Mouse (Mus musculus): ENCODE results near the gene Get4.

Get4 gene

GRCm38 (mm10) chr5:139252081-139252909 is at the start of gene Get4:
Get4 (plus strand) TSS chr5:139252324.
- POLR2A ChIA-PET = interaction anchor here (0.6 to 8.5 kb wide), 81 partner anchors 9 to 1092 kb away, joined by 3 to 72 read pairs (median 4); partner anchors contain the start of genes Sun1 (in 3 of the 4), Dnaaf5 (in 2 of the 4), Pdgfa (in 2 of the 4) and Prkar1b (in 2 of the 4)
- CTCF ChIA-PET = interaction anchor here (0.6 to 1.5 kb wide), 13 partner anchors 19 to 633 kb away, joined by 3 to 6 read pairs (median 3); partner anchors contain the start of genes Micall2 (in 1 of the 4) and Zfp68 (in 1 of the 4)

- ChIA-PET POLR2A (interaction anchor here in 1 of 4 experiments (3.6 kb wide), 1 partner anchor 49 kb away, joined by 49 read pairs; the partner anchor contains the start of gene Get4), CTCF (no interaction called here)
These were observed 48.8 kb upstream of the Get4 start for GRCm38 (mm10) chr5:139203312-139203711.

- ChIA-PET CTCF (no interaction called here), POLR2A (interaction anchor here in 2 of 4 experiments (0.6 to 1.7 kb wide), 3 partner anchors 9 to 315 kb away, joined by 3 to 6 read pairs (median 3); no protein-coding TSS in a partner anchor)
These were observed 46.0 kb upstream of the Get4 start for GRCm38 (mm10) chr5:139206081-139206480.

GRCm38 (mm10) chr5:139206525-139206924 is 45.6 kb upstream of the Get4 start:
- ChIA-PET POLR2A (interaction anchor here in 2 of 4 experiments (0.6 to 1.7 kb wide), 3 partner anchors 9 to 315 kb away, joined by 3 to 6 read pairs (median 3); no protein-coding TSS in a partner anchor), CTCF (no interaction called here)

GRCm38 (mm10) chr5:139208183-139208582 is 43.9 kb upstream of the Get4 start:
- ChIA-PET CTCF (no interaction called here), POLR2A (interaction anchor here in 3 of 4 experiments (0.6 to 3.3 kb wide), 5 partner anchors 10 to 255 kb away, joined by 3 to 12 read pairs (median 4); partner anchors contain the start of gene Get4 (in 2 of the 3))

GRCm38 (mm10) chr5:139208871-139209684 is 43.0 kb upstream of the Get4 start:
- ChIA-PET POLR2A (interaction anchor here in 3 of 4 experiments (0.6 to 3.3 kb wide), 13 partner anchors 8 to 254 kb away, joined by 3 to 12 read pairs (median 3); partner anchors contain the start of genes Get4 (in 2 of the 3) and Sun1 (in 2 of the 3)), CTCF (interaction anchor here in 1 of 4 experiments (0.6 kb wide), 1 partner anchor 118 kb away, joined by 3 read pairs; no protein-coding TSS in a partner anchor)

- CTCF ChIA-PET = interaction anchor here in 2 of 4 experiments (0.6 to 1.4 kb wide), 4 partner anchors 9 to 1248 kb away, joined by 3 to 5 read pairs (median 4); partner anchors contain the start of gene Sun1 (in 1 of the 2)
- POLR2A ChIA-PET = interaction anchor here in 2 of 4 experiments (0.7 to 3.3 kb wide), 9 partner anchors 9 to 92 kb away, joined by 3 to 9 read pairs (median 4); partner anchors contain the start of genes Get4 (in 1 of the 2) and Sun1 (in 1 of the 2)
These were observed 42.5 kb upstream of the Get4 start for GRCm38 (mm10) chr5:139209685-139210026.

GRCm38 (mm10) chr5:139211737-139212385 is 40.3 kb upstream of the Get4 start:
- CTCF ChIA-PET = no interaction called here
- POLR2A ChIA-PET = interaction anchor here in 2 of 4 experiments (0.5 to 2.0 kb wide), 2 partner anchors 40 to 458 kb away, joined by 3 to 7 read pairs; partner anchors contain the start of gene Get4 (in 1 of the 2)

- CTCF ChIA-PET = interaction anchor here in 1 of 4 experiments (0.6 kb wide), 1 partner anchor 15 kb away, joined by 3 read pairs; no protein-coding TSS in a partner anchor
- POLR2A ChIA-PET = interaction anchor here in 3 of 4 experiments (0.6 to 2.4 kb wide), 8 partner anchors 9 to 91 kb away, joined by 3 to 11 read pairs (median 5); partner anchors contain the start of gene Sun1 (in 1 of the 3)
These were observed 37.8 kb upstream of the Get4 start for GRCm38 (mm10) chr5:139214298-139214697.

GRCm38 (mm10) chr5:139215184-139215583 is 36.9 kb upstream of the Get4 start:
- ChIA-PET POLR2A (interaction anchor here in 2 of 4 experiments (1.2 to 2.4 kb wide), 6 partner anchors 11 to 24 kb away, joined by 3 to 11 read pairs (median 5); partner anchors contain the start of gene Sun1 (in 1 of the 2)), CTCF (no interaction called here)

- CTCF ChIA-PET = no interaction called here
- POLR2A ChIA-PET = interaction anchor here in 2 of 4 experiments (1.0 to 1.2 kb wide), 2 partner anchors 10 to 15 kb away, joined by 3 to 5 read pairs; partner anchors contain the start of gene Sun1 (in 1 of the 2)
These were observed 36.0 kb upstream of the Get4 start for GRCm38 (mm10) chr5:139216121-139216520.

- CTCF ChIA-PET = interaction anchor here in 1 of 4 experiments (0.5 kb wide), 1 partner anchor 110 kb away, joined by 4 read pairs; no protein-coding TSS in a partner anchor
- POLR2A ChIA-PET = interaction anchor here in 2 of 4 experiments (1.0 kb wide), 3 partner anchors 9 to 37 kb away, joined by 3 read pairs; partner anchors contain the start of gene Sun1 (in 1 of the 2)
These were observed 35.4 kb upstream of the Get4 start for GRCm38 (mm10) chr5:139216774-139217173.

- ChIA-PET CTCF (no interaction called here), POLR2A (interaction anchor here in 1 of 4 experiments (0.6 kb wide), 1 partner anchor 226 kb away, joined by 3 read pairs; no protein-coding TSS in a partner anchor)
These were observed 32.1 kb upstream of the Get4 start for GRCm38 (mm10) chr5:139220006-139220515.

- POLR2A ChIA-PET = interaction anchor here in 2 of 4 experiments (0.5 to 1.1 kb wide), 2 partner anchors 34 to 1460 kb away, joined by 3 to 5 read pairs; no protein-coding TSS in a partner anchor
- CTCF ChIA-PET = interaction anchor here in 1 of 4 experiments (0.6 kb wide), 1 partner anchor 18 kb away, joined by 3 read pairs; no protein-coding TSS in a partner anchor
These were observed 31.5 kb upstream of the Get4 start for GRCm38 (mm10) chr5:139220610-139221009.

GRCm38 (mm10) chr5:139223331-139223730 is 28.8 kb upstream of the Get4 start:
- CTCF ChIA-PET = interaction anchor here in 1 of 4 experiments (0.5 kb wide), 1 partner anchor 34 kb away, joined by 3 read pairs; no protein-coding TSS in a partner anchor
- POLR2A ChIA-PET = interaction anchor here in 2 of 4 experiments (1.0 to 2.7 kb wide), 6 partner anchors 10 to 29 kb away, joined by 3 to 8 read pairs (median 4); partner anchors contain the start of genes Get4 (in 1 of the 2) and Sun1 (in 1 of the 2)

GRCm38 (mm10) chr5:139227236-139227635 is 24.9 kb upstream of the Get4 start:
- CTCF ChIA-PET = interaction anchor here in 2 of 4 experiments (0.7 to 1.3 kb wide), 2 partner anchors 24 to 27 kb away, joined by 3 to 4 read pairs; partner anchors contain the start of gene Sun1 (in 1 of the 2)

More at GRCm38 (mm10) chr5:139227236-139227635, 24.9 kb upstream of the Get4 start:
- POLR2A ChIA-PET = interaction anchor here in 1 of 4 experiments (1.2 to 1.9 kb wide), 3 partner anchors 10 to 25 kb away, joined by 5 read pairs; partner anchors contain the start of gene Get4

Data from embryonic stem cell, embryonic (primary cell).